Mouse (Mus musculus) CH12.LX (cell line): ENCODE measurements around the gene Fbf1. TPM values are rescaled to one million over a fixed set of nuclear protein-coding genes. Genes with fewer than 3 reads are reported as not detected.

ENCODE experiments used
- DNase-seq: peaks from one replicate; pipeline ENCODE4 v3.0.0-alpha.2; 2013; ENCODE audit errors: extremely low read depth
- H3K27ac ChIP-seq: 2 replicates; pipeline ENCODE4 v1.5.1; 2012; ENCODE audit warnings: low read depth, mild to moderate bottlenecking, control low read depth, moderate library complexity; ENCODE audit not compliant: insufficient read depth
- H3K27me3 ChIP-seq: replicated peaks from 2 replicates; pipeline ENCODE3; 2012; ENCODE audit warnings: inconsistent platforms
- H3K36me3 ChIP-seq, 2 experiments: replicated peaks in 1 of 2; 2 replicates each; pipeline versions ENCODE3 to v1.6.1; 2012; ENCODE audit warnings: inconsistent platforms in 1 of 2, low read length in 1 of 2, mild to moderate bottlenecking in 1 of 2, mixed read lengths in 1 of 2, moderate library complexity in 1 of 2; ENCODE audit not compliant: control insufficient read depth in 1 of 2, insufficient read depth in 1 of 2
- H3K4me1 ChIP-seq, 2 experiments: 2 replicates each; pipeline ENCODE4 v1.6.1; 2012; ENCODE audit warnings: inconsistent platforms in 1 of 2, moderate library complexity in 1 of 2; ENCODE audit not compliant: insufficient read depth in 2 of 2, control insufficient read depth in 1 of 2
- H3K4me2 ChIP-seq: 2 replicates; pipeline ENCODE4 v1.6.1; 2012; ENCODE audit warnings: low read depth, mild to moderate bottlenecking, control low read depth; ENCODE audit not compliant: poor library complexity, insufficient read depth, severe bottlenecking
- H3K4me3 ChIP-seq, 3 experiments: fragments of 150-350 bp in 1 of 3; sonication (generic) in 1 of 3; replicated peaks in 1 of 3; 2 replicates each; pipeline versions ENCODE3 to v1.5.1; 2011 to 2012; ENCODE audit warnings: low read depth in 2 of 3, low read length in 2 of 3, mild to moderate bottlenecking in 2 of 3, moderate library complexity in 2 of 3, control low read depth in 1 of 3, improper control_type of control experiment in 1 of 3, inconsistent platforms in 1 of 3, mixed read lengths in 1 of 3; ENCODE audit not compliant: poor library complexity in 1 of 3
- H3K79me2 ChIP-seq: replicated peaks from 2 replicates; pipeline ENCODE4 v1.6.1; 2012; ENCODE audit warnings: mild to moderate bottlenecking, moderate library complexity; ENCODE audit not compliant: control insufficient read depth, poor library complexity, insufficient read depth, severe bottlenecking; ENCODE audit errors: extremely low read depth
- H3K9ac ChIP-seq: 2 replicates; pipeline ENCODE4 v1.6.1; 2012; ENCODE audit warnings: low read depth, mild to moderate bottlenecking, control low read depth, moderate library complexity; ENCODE audit not compliant: insufficient read depth
- H3K9me3 ChIP-seq: replicated peaks from 2 replicates; pipeline ENCODE3; 2012; ENCODE audit warnings: low read length, inconsistent platforms, mixed read lengths
- BHLHE40 ChIP-seq: IDR thresholded peaks from 2 replicates; pipeline ENCODE4 v1.6.1; 2011; ENCODE audit warnings: mild to moderate bottlenecking, low read depth, low read length, improper control_type of control experiment
- CHD1 ChIP-seq: IDR thresholded peaks from 2 replicates; pipeline ENCODE4 v1.6.1; 2012; ENCODE audit warnings: low read depth, low read length, improper control_type of control experiment, inconsistent platforms
- CHD2 ChIP-seq: IDR thresholded peaks from 2 replicates; pipeline ENCODE4 v1.6.1; 2011; ENCODE audit warnings: low read length, improper control_type of control experiment
- CTCF ChIP-seq, 2 experiments: IDR thresholded peaks in 1 of 2; conservative IDR thresholded peaks in 1 of 2; 2 replicates each; pipeline ENCODE4 v1.5.1; 2011 to 2012; ENCODE audit warnings: low read depth in 2 of 2, low read length in 2 of 2, improper control_type of control experiment in 1 of 2, inconsistent platforms in 1 of 2, mild to moderate bottlenecking in 1 of 2, moderate library complexity in 1 of 2
- E2F4 ChIP-seq: IDR thresholded peaks from 2 replicates; pipeline ENCODE4 v1.6.1; 2011; ENCODE audit warnings: low read depth, low read length, improper control_type of control experiment; ENCODE audit not compliant: insufficient replicate concordance
- ELF1 ChIP-seq: IDR thresholded peaks from 2 replicates; pipeline ENCODE4 v1.6.1; 2014; ENCODE audit warnings: low read depth, mild to moderate bottlenecking, inconsistent platforms, low read length, improper control_type of control experiment
- GABPA ChIP-seq: IDR thresholded peaks from 2 replicates; pipeline ENCODE4 v1.6.1; 2012; ENCODE audit warnings: low read depth, low read length, improper control_type of control experiment, inconsistent platforms; ENCODE audit not compliant: insufficient replicate concordance
- JUND ChIP-seq: conservative IDR thresholded peaks from 2 replicates; pipeline ENCODE4 v1.6.1; 2011; ENCODE audit warnings: low read depth, low read length, improper control_type of control experiment
- KAT2A ChIP-seq: IDR thresholded peaks from 2 replicates; pipeline ENCODE4 v1.6.1; 2012; ENCODE audit warnings: low read length, improper control_type of control experiment, inconsistent platforms; ENCODE audit not compliant: insufficient replicate concordance
- MAX ChIP-seq: IDR thresholded peaks from 2 replicates; pipeline ENCODE4 v1.6.1; 2011; ENCODE audit warnings: low read length, improper control_type of control experiment
- MAZ ChIP-seq: IDR thresholded peaks from 2 replicates; pipeline ENCODE4 v1.6.1; 2012; ENCODE audit warnings: low read depth, mild to moderate bottlenecking, inconsistent platforms, low read length, improper control_type of control experiment, moderate library complexity
- MXI1 ChIP-seq: IDR thresholded peaks from 2 replicates; pipeline ENCODE4 v1.6.1; 2011; ENCODE audit warnings: mild to moderate bottlenecking, low read depth, low read length, improper control_type of control experiment
- MYC ChIP-seq: IDR thresholded peaks from 2 replicates; pipeline ENCODE4 v1.6.1; 2011; ENCODE audit warnings: low read depth, mild to moderate bottlenecking, improper control_type of control experiment, low read length
- NELFE ChIP-seq: IDR thresholded peaks from 2 replicates; pipeline ENCODE4 v1.6.1; 2011; ENCODE audit warnings: low read depth, low read length, improper control_type of control experiment
- PAX5 ChIP-seq: IDR thresholded peaks from 2 replicates; pipeline ENCODE4 v1.6.1; 2012; ENCODE audit warnings: low read length, inconsistent platforms, mixed read lengths
- POLR2A ChIP-seq: IDR thresholded peaks from 2 replicates; pipeline ENCODE4 v1.6.1; 2011; ENCODE audit warnings: low read depth, mild to moderate bottlenecking, improper control_type of control experiment, low read length
- POLR2AphosphoS2 ChIP-seq: IDR thresholded peaks from 2 replicates; pipeline ENCODE4 v1.6.1; 2011; ENCODE audit warnings: low read depth, low read length, improper control_type of control experiment
- RAD21 ChIP-seq: IDR thresholded peaks from 2 replicates; pipeline ENCODE4 v1.6.1; 2011; ENCODE audit warnings: low read depth, mild to moderate bottlenecking, low read length, improper control_type of control experiment, moderate library complexity
- RCOR1 ChIP-seq: conservative IDR thresholded peaks from 2 replicates; pipeline ENCODE4 v1.6.1; 2012; ENCODE audit warnings: low read depth, mild to moderate bottlenecking, inconsistent platforms, low read length, improper control_type of control experiment
- SMC3 ChIP-seq: IDR thresholded peaks from 2 replicates; pipeline ENCODE4 v1.6.1; 2011; ENCODE audit warnings: low read depth, low read length, improper control_type of control experiment
- TCF12 ChIP-seq: IDR thresholded peaks from 2 replicates; pipeline ENCODE4 v1.6.1; 2014; ENCODE audit warnings: low read depth, mild to moderate bottlenecking, inconsistent platforms, low read length, improper control_type of control experiment
- USF1 ChIP-seq: IDR thresholded peaks from 2 replicates; pipeline ENCODE4 v1.6.1; 2014; ENCODE audit warnings: low read depth, mild to moderate bottlenecking, inconsistent platforms, low read length, improper control_type of control experiment
- USF2 ChIP-seq: conservative IDR thresholded peaks from 2 replicates; pipeline ENCODE4 v1.6.1; 2011; ENCODE audit warnings: low read depth, low read length, improper control_type of control experiment
- ZKSCAN1 ChIP-seq: IDR thresholded peaks from 2 replicates; pipeline ENCODE4 v1.6.1; 2012; ENCODE audit warnings: low read depth, inconsistent platforms, low read length, improper control_type of control experiment, borderline replicate concordance
- dilution Hi-C: fragments of 300-500 bp; cut with MboI; formaldehyde crosslinking; loops from 2 replicates; pipeline ENCODE4 v1.14.3; 2020; ENCODE audit warnings: low sequenced_read_pairs; ENCODE audit not compliant: extremely low pct_unique_long_range_greater_than_20kb, extremely low pct_ligation_motif_present
- in situ Hi-C: fragments of 300-500 bp; cut with MboI; formaldehyde crosslinking; loops from 3 replicates; pipeline ENCODE4 v1.14.3; 2019; ENCODE audit warnings: low sequenced_read_pairs, low pct_ligation_motif_present, low pct_unique_long_range_greater_than_20kb, mixed read lengths
- polyA plus RNA-seq: library from polyadenylated mRNA; unstranded; fragments of >175 nt; gene quantifications from 2 replicates; pipeline ENCODE4 v1.2.1, GENCODE M21; 2012; ENCODE audit warnings: low read depth; ENCODE audit not compliant: insufficient read length
- total RNA-seq, 2 experiments: library from RNA; depleted of rRNA; stranded (reverse); fragments of 300-350 nt in 1 of 2; fragments of >200 nt in 1 of 2; gene quantifications; 2 replicates each; pipeline ENCODE4 v1.2.3; 2012 to 2014

Gene Fbf1
- total and polyA plus RNA-seq, 3 experiments, result 23.9 to 44.8 (median 39.0) TPM

DNA sequence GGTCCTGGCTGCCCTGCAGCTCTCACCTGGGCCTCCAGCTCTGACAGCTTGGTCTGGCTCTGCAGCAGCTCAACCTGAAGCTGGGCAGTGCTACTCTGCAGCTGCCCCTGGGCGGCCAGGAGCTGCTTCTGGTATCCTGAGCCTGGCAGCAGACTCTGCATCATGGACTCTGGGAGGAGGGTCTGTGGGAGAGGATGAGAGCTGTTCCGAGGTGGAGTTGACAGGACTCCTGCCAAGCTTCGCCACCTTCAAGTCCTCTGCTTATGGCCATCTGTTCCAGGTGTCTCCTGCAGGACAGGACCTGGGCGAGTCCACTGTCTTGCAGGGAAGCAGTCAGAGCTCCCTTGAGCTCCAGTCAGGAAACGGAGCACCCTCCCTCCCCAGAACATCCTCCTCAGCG is 18.6 kb downstream of the Fbf1 start:
- Histone ChIP-seq H3K9ac (no peak overlapping the region), H3K4me1 (no peaks in the 10 kb centered on the region), H3K27me3 (no peaks in the 10 kb centered on the region), H3K27ac (no peak overlapping the region), H3K4me2 (no peak overlapping the region), H3K36me3 (peaks cover 99 to 100% of the 10 kb centered on the region in 2 experiments), H3K79me2 (no peaks in the 10 kb centered on the region), H3K9me3 (no peaks in the 10 kb centered on the region), H3K4me3 (no peak overlapping the region)
- no peak for DNase-seq
- in situ Hi-C loops (no loop called here), dilution Hi-C loops (no loop called here)
- no peak for TF ChIP-seq POLR2AphosphoS2
- no peak for TF ChIP-seq GABPA
- TF ChIP-seq JUND, result no peak
- TF ChIP-seq SMC3, result no peak
- no peak for TF ChIP-seq RCOR1
- TF ChIP-seq CHD1, result no peak
- no peak for TF ChIP-seq RAD21
- TF ChIP-seq KAT2A, result no peak
- no peak for TF ChIP-seq MYC
- TF ChIP-seq NELFE, result no peak
- TF ChIP-seq ELF1, result no peak

- H3K4me3 ChIP-seq, result no peak overlapping the region
- no peaks in the 10 kb centered on the region for H3K9me3 ChIP-seq
- H3K27ac ChIP-seq, result no peak overlapping the region
- H3K4me1 ChIP-seq, result peaks cover 0 to 5% of the 10 kb centered on the region in 2 experiments; a peak in 1 of 4 replicates
- DNase-seq, result no peak
- H3K79me2 ChIP-seq, result no peaks in the 10 kb centered on the region
- no peak for TF ChIP-seq BHLHE40
- TF ChIP-seq E2F4, result no peak
- no peak for TF ChIP-seq CHD1
- TF ChIP-seq MAX, result no peak
- no peak for TF ChIP-seq MXI1
- TF ChIP-seq POLR2A, result no peak
- TF ChIP-seq PAX5, result no peak
- TF ChIP-seq JUND, result no peak
- TF ChIP-seq GABPA, result no peak
- no peak for TF ChIP-seq CTCF (conservative IDR thresholded peaks at IDR 0.05 in 1 of 2, IDR thresholded peaks at IDR 0.05 in 1 of 2; ENCODE audit: low read depth in 2 of 2, low read length in 2 of 2)
- TF ChIP-seq TCF12, result no peak
- TF ChIP-seq USF1, result no peak
- no peak for TF ChIP-seq USF2
- TF ChIP-seq KAT2A, result no peak
- TF ChIP-seq CHD2, result no peak
- TF ChIP-seq ZKSCAN1, result no peak
- TF ChIP-seq MAZ, result no peak
- H3K4me2 ChIP-seq, result no peak overlapping the region
- dilution Hi-C loops, result no loop called here
- H3K36me3 ChIP-seq, result peaks cover 99 to 100% of the 10 kb centered on the region in 2 experiments
- H3K27me3 ChIP-seq, result no peaks in the 10 kb centered on the region
- in situ Hi-C loops, result no loop called here
- H3K9ac ChIP-seq, result no peak overlapping the region
These were observed 19.2 kb downstream of the Fbf1 start for GRCm38 (mm10) chr11:116148761-116149221.
